Mouse (Mus musculus): ENCODE measurements around the gene I830077J02Rik. TPM values are rescaled to one million over a fixed set of nuclear protein-coding genes. Genes with fewer than 3 reads are reported as not detected.

The I830077J02Rik gene
- total and polyA plus RNA-seq, 2 experiments from 2014 or later: 0.04 to 0.82 TPM

GRCm38 (mm10) chr3:105951348-105951747 is 18.9 kb upstream of the I830077J02Rik start:
- no peaks in the 10 kb centered on the region for H3K9me3 ChIP-seq (replicated peaks; ENCODE audit: control insufficient read depth, low read length)
- TF ChIP-seq EP300 (IDR thresholded peaks at IDR 0.05; ENCODE audit: low read depth): no peak
- no peak for TF ChIP-seq CTCF (IDR thresholded peaks at IDR 0.05; ENCODE audit: low read depth)
- H3K4me2 ChIP-seq (ENCODE audit: low read depth, low read length): no peak overlapping the region
- no peak overlapping the region for H3K27ac ChIP-seq (ENCODE audit: low read depth)
- H3K36me3 ChIP-seq (replicated peaks; ENCODE audit: control insufficient read depth, insufficient read depth, low read length): peaks cover 75% of the 10 kb centered on the region
- H3K4me1 ChIP-seq (ENCODE audit: control insufficient read depth, insufficient read depth): peaks cover 6% of the 10 kb centered on the region; the same call in 1 of the 2 replicates
- ATAC-seq (ENCODE audit: insufficient read depth, low read depth) (no peak), DNase-seq (ENCODE audit: low spot score) (no peak)
- no peaks in the 10 kb centered on the region for H3K27me3 ChIP-seq (ENCODE audit: control insufficient read depth, insufficient read depth, low read length)
- H3K4me3 ChIP-seq (ENCODE audit: low read depth, low read length): no peak overlapping the region
- 92% methylated on average over 7 of the region's 7 CpGs for WGBS
- H3K9ac ChIP-seq (replicated peaks; ENCODE audit: low read depth, low read length): no peak overlapping the region

GRCm38 (mm10) chr3:105936111-105936510 is 3.6 kb upstream of the I830077J02Rik start:
- Histone ChIP-seq H3K9ac (replicated peaks; ENCODE audit: low read depth, low read length) (no peak overlapping the region), H3K9me3 (replicated peaks; ENCODE audit: control insufficient read depth, low read length) (no peaks in the 10 kb centered on the region), H3K36me3 (replicated peaks; ENCODE audit: control insufficient read depth, insufficient read depth, low read length) (peaks cover 9% of the 10 kb centered on the region), H3K4me2 (ENCODE audit: low read depth, low read length) (no peak overlapping the region), H3K4me3 (ENCODE audit: low read depth, low read length) (no peak overlapping the region), H3K27ac (ENCODE audit: low read depth) (no peak overlapping the region), H3K4me1 (ENCODE audit: control insufficient read depth, insufficient read depth) (no peaks in the 10 kb centered on the region), H3K27me3 (ENCODE audit: control insufficient read depth, insufficient read depth, low read length) (no peaks in the 10 kb centered on the region)
- DNase-seq (ENCODE audit: low spot score) (no peak), ATAC-seq (ENCODE audit: insufficient read depth, low read depth) (no peak)
- TF ChIP-seq CTCF (IDR thresholded peaks at IDR 0.05; ENCODE audit: low read depth): no peak
- 78% methylated on average over 4 of the region's 4 CpGs for WGBS

GRCm38 (mm10) chr3:105935033-105935432 is 2.6 kb upstream of the I830077J02Rik start:
- Histone ChIP-seq H3K4me1 (ENCODE audit: control insufficient read depth, insufficient read depth) (no peaks in the 10 kb centered on the region), H3K4me2 (ENCODE audit: low read depth, low read length) (peak overlapping the region; percentile 13; the same call in 1 of the 2 replicates), H3K4me3 (ENCODE audit: low read depth, low read length) (no peak overlapping the region), H3K27ac (ENCODE audit: low read depth) (peak overlapping the region; percentile 76), H3K9me3 (replicated peaks; ENCODE audit: control insufficient read depth, low read length) (no peaks in the 10 kb centered on the region), H3K27me3 (ENCODE audit: control insufficient read depth, insufficient read depth, low read length) (no peaks in the 10 kb centered on the region), H3K36me3 (replicated peaks; ENCODE audit: control insufficient read depth, insufficient read depth, low read length) (peaks cover 4% of the 10 kb centered on the region; the same call in 1 of the 2 replicates), H3K9ac (replicated peaks; ENCODE audit: low read depth, low read length) (no peak overlapping the region)
- TF ChIP-seq EP300 (IDR thresholded peaks at IDR 0.05; ENCODE audit: low read depth) (0 out of 2 replicates have a peak, but pooled peaks have one; percentile 18), CTCF (IDR thresholded peaks at IDR 0.05; ENCODE audit: low read depth) (no peak)
- DNase-seq (ENCODE audit: low spot score): peak; percentile 81
- WGBS: 28% methylated on average over 5 of the region's 5 CpGs
- ATAC-seq (ENCODE audit: insufficient read depth, low read depth): peak; percentile 81

- no peaks in the 10 kb centered on the region for H3K27me3 ChIP-seq (ENCODE audit: control insufficient read depth, insufficient read depth, low read length)
- WGBS: 84% methylated on average over 6 of the region's 6 CpGs
- DNase-seq (ENCODE audit: low spot score) (no peak), ATAC-seq (ENCODE audit: insufficient read depth, low read depth) (no peak)
- TF ChIP-seq EP300 (IDR thresholded peaks at IDR 0.05; ENCODE audit: low read depth) (no peak), CTCF (IDR thresholded peaks at IDR 0.05; ENCODE audit: low read depth) (no peak)
- peaks cover 4% of the 10 kb centered on the region; the same call in 1 of the 2 replicates for H3K36me3 ChIP-seq (replicated peaks; ENCODE audit: control insufficient read depth, insufficient read depth, low read length)
- peak overlapping the region; percentile 76; the same call in 1 of the 2 replicates for H3K27ac ChIP-seq (ENCODE audit: low read depth)
- H3K4me2 ChIP-seq (ENCODE audit: low read depth, low read length): no peak overlapping the region
- no peaks in the 10 kb centered on the region for H3K4me1 ChIP-seq (ENCODE audit: control insufficient read depth, insufficient read depth)
- H3K4me3 ChIP-seq (ENCODE audit: low read depth, low read length): no peak overlapping the region
- H3K9ac ChIP-seq (replicated peaks; ENCODE audit: low read depth, low read length): no peak overlapping the region
- no peaks in the 10 kb centered on the region for H3K9me3 ChIP-seq (replicated peaks; ENCODE audit: control insufficient read depth, low read length)
Measured at GRCm38 (mm10) chr3:105933926-105934325, 1.5 kb upstream of the I830077J02Rik start.

GRCm38 (mm10) chr3:105931095-105931494 is 1.4 kb downstream of the I830077J02Rik start:
- no peak for TF ChIP-seq EP300 (IDR thresholded peaks at IDR 0.05; ENCODE audit: low read depth)
- ATAC-seq (ENCODE audit: insufficient read depth, low read depth) (no peak), DNase-seq (ENCODE audit: low spot score) (no peak)
- H3K27ac ChIP-seq (ENCODE audit: low read depth): no peak overlapping the region
- H3K4me2 ChIP-seq (ENCODE audit: low read depth, low read length): no peak overlapping the region
- no peaks in the 10 kb centered on the region for H3K4me1 ChIP-seq (ENCODE audit: control insufficient read depth, insufficient read depth)
- H3K9ac ChIP-seq (replicated peaks; ENCODE audit: low read depth, low read length): no peak overlapping the region
- no peaks in the 10 kb centered on the region for H3K27me3 ChIP-seq (ENCODE audit: control insufficient read depth, insufficient read depth, low read length)
- H3K36me3 ChIP-seq (replicated peaks; ENCODE audit: control insufficient read depth, insufficient read depth, low read length): no peaks in the 10 kb centered on the region
- H3K4me3 ChIP-seq (ENCODE audit: low read depth, low read length): no peak overlapping the region
- no peaks in the 10 kb centered on the region for H3K9me3 ChIP-seq (replicated peaks; ENCODE audit: control insufficient read depth, low read length)
- WGBS: 77% methylated on average over 2 of the region's 2 CpGs

GRCm38 (mm10) chr3:105929821-105930220 is 2.6 kb downstream of the I830077J02Rik start:
- no peak for DNase-seq (ENCODE audit: low spot score)
- ATAC-seq (ENCODE audit: insufficient read depth, low read depth): no peak
- H3K27me3 ChIP-seq (ENCODE audit: control insufficient read depth, insufficient read depth, low read length): no peaks in the 10 kb centered on the region
- no peak overlapping the region for H3K4me2 ChIP-seq (ENCODE audit: low read depth, low read length)
- no peak overlapping the region for H3K4me3 ChIP-seq (ENCODE audit: low read depth, low read length)
- no peaks in the 10 kb centered on the region for H3K9me3 ChIP-seq (replicated peaks; ENCODE audit: control insufficient read depth, low read length)
- H3K9ac ChIP-seq (replicated peaks; ENCODE audit: low read depth, low read length): no peak overlapping the region
- WGBS: 68% methylated on average over 7 of the region's 7 CpGs
- TF ChIP-seq EP300 (IDR thresholded peaks at IDR 0.05; ENCODE audit: low read depth) (no peak), CTCF (IDR thresholded peaks at IDR 0.05; ENCODE audit: low read depth) (no peak)
- no peaks in the 10 kb centered on the region for H3K4me1 ChIP-seq (ENCODE audit: control insufficient read depth, insufficient read depth)
- no peaks in the 10 kb centered on the region for H3K36me3 ChIP-seq (replicated peaks; ENCODE audit: control insufficient read depth, insufficient read depth, low read length)
- H3K27ac ChIP-seq (ENCODE audit: low read depth): no peak overlapping the region
